Mouse (Mus musculus): Measurements from ENCODE around the gene Gria1.

GRCm38 (mm10) chr11:57030448-57030847 is 19.3 kb downstream of the Gria1 start:
- no peak for TF ChIP-seq CTCF (IDR thresholded peaks at IDR 0.05; ENCODE audit: extremely low read depth, insufficient read depth, insufficient read length, insufficient replicate concordance)
- TF ChIP-seq POLR2A (IDR thresholded peaks at IDR 0.05; ENCODE audit: low read depth, low read length): no peak
